Mouse (Mus musculus) layer of hippocampus, adult 8-10 months (tissue): ENCODE results near the gene Sf3a2. TPM values are rescaled to one million over a fixed set of nuclear protein-coding genes. Genes with fewer than 3 reads are reported as not detected.

Experiments
- DNase-seq, 2 experiments: peaks; one replicate each; pipeline ENCODE4 v3.0.0; 2022; ENCODE audit warnings: low spot score in 2 of 2
- microRNA-seq, 2 experiments: library from miRNA; unstranded; fragments of <30 nt; microRNA quantifications; one replicate each; pipeline ENCODE4 v1.2.0; 2022
- total RNA-seq, 4 experiments: library from RNA; stranded (reverse); gene quantifications; 2 replicates each; pipeline ENCODE4 v1.2.4; 2022

Sf3a2 gene
- total RNA-seq, 4 experiments from 2014 or later = 43.3 to 60.0 (median 50.2) TPM

- DNase-seq = no peak
Observed at GRCm38 (mm10) chr10:80845055-80845693, 47.2 kb downstream of the Sf3a2 start.

DNA sequence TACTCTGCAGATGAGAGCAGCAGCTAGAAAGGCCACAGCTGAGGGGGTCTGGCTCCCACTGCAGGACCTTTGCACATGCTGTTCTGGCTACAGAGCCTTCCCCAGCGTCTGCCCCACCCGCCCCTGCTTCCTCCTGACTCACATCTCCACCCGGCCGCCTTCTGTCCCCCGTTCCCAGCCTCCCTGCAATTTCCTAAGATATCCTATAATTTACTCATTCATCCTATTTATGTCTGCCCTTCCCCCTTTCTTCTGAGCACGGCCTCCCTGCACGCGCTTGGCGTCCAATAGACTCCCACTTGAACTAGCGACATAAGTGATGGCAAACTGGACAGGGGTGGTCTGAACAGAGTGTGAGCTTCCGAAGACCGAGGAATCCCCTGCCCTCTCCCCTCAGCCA, 47.7 kb downstream of the Sf3a2 start:
- DNase-seq = no peak

DNA sequence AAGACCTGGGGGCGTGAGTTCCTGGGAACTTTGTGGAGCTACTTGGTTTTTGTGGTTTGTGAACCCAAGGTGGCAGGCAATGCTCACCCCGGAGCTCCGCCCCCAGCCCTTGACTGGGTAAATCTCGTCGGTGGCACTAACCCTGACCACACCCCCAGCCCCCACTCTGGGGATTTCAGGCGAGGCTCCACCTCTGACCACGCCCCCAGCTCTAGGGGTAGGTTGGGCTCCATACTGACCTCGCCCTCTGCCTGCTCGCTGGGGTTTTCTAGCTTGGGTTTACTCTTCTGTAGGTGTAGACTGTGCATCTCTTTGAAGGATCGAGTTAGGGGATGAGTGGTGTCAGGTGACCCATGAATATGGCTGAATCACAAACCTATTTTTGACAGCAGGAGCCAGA, 50.6 kb downstream of the Sf3a2 start:
- no peak for DNase-seq

Small RNAs within 50 kb of the gene (microRNA-seq; reads per million reads assigned to microRNA genes)
- gene Mir1982 = 2.6 to 4.5 reads per million in 2 experiments

Other genes starting within 250 kb of the Sf3a2 start
- gene Rexo1, start 236.6 kb upstream of the Sf3a2 start, total RNA-seq = 10 to 100 TPM; 45.3 to 53.2 (median 49.5) TPM
- 10 to 100 TPM; 47.5 to 51.9 (median 49.3) TPM for gene Klf16, start 220.9 kb upstream of the Sf3a2 start, total RNA-seq
- gene Abhd17a, start 207.9 kb upstream of the Sf3a2 start, total RNA-seq = 100 to 1,000 TPM; 144 to 155 (median 147) TPM
- 10 to 100 TPM; 39.3 to 58.6 (median 42.8) TPM for gene Scamp4, start 195.3 kb upstream of the Sf3a2 start, total RNA-seq
- 1 to 10 TPM; 2.0 to 5.0 (median 3.0) TPM for gene Adat3, start 195.3 kb upstream of the Sf3a2 start, total RNA-seq
- gene Gm49322, start 192.2 kb upstream of the Sf3a2 start, total RNA-seq = 1 to 10 TPM; 3.0 to 5.4 (median 3.7) TPM
- gene Csnk1g2, start 175.4 kb upstream of the Sf3a2 start, total RNA-seq = 100 to 1,000 TPM; 190 to 230 (median 201) TPM
- 100 to 1,000 TPM in 2 of 4 experiments, 10 to 100 TPM in 2; 92.1 to 103 (median 97.9) TPM for gene Btbd2, start 141.1 kb upstream of the Sf3a2 start, total RNA-seq
- gene Mknk2, start 120.1 kb upstream of the Sf3a2 start, total RNA-seq = 10 to 100 TPM; 41.9 to 50.0 (median 45.1) TPM
- gene Mob3a, start 96.2 kb upstream of the Sf3a2 start, total RNA-seq = 10 to 100 TPM; 13.8 to 18.0 (median 15.0) TPM
- gene Izumo4, start 96.0 kb upstream of the Sf3a2 start, total RNA-seq = 10 to 100 TPM; 56.6 to 73.2 (median 69.8) TPM
- gene Ap3d1, start 55.9 kb upstream of the Sf3a2 start, total RNA-seq = 100 to 1,000 TPM; 136 to 163 (median 147) TPM
- 10 to 100 TPM; 43.7 to 56.4 (median 51.3) TPM for gene Dot1l, start 43.0 kb upstream of the Sf3a2 start, total RNA-seq
- 10 to 100 TPM; 61.4 to 75.8 (median 70.7) TPM for gene Plekhj1, start 428 bp downstream of the Sf3a2 start, total RNA-seq
- gene Amh, start 7.0 kb downstream of the Sf3a2 start, total RNA-seq = 1 to 10 TPM; 2.4 to 4.0 (median 3.0) TPM
- 1 to 10 TPM in 3 of 4 experiments, under 1 TPM in 1; 0.91 to 4.7 (median 2.7) TPM for gene Jsrp1, start 15.3 kb downstream of the Sf3a2 start, total RNA-seq
- gene Oaz1, start 28.5 kb downstream of the Sf3a2 start, total RNA-seq = 100 to 1,000 TPM; 475 to 520 (median 506) TPM
- gene Lingo3, start 45.8 kb downstream of the Sf3a2 start, total RNA-seq = 10 to 100 TPM; 33.4 to 44.0 (median 40.3) TPM
- gene Lsm7, start 57.0 kb downstream of the Sf3a2 start, total RNA-seq = 10 to 100 TPM; 42.1 to 61.3 (median 57.5) TPM
- 10 to 100 TPM; 53.9 to 68.2 (median 59.3) TPM for gene Sppl2b, start 57.1 kb downstream of the Sf3a2 start, total RNA-seq
- under 1 TPM; 0.35 to 0.66 (median 0.46) TPM for gene Tmprss9, start 73.7 kb downstream of the Sf3a2 start, total RNA-seq
- 100 to 1,000 TPM; 112 to 139 (median 124) TPM for gene Timm13, start 102.8 kb downstream of the Sf3a2 start, total RNA-seq
- gene Lmnb2, start 120.0 kb downstream of the Sf3a2 start, total RNA-seq = 10 to 100 TPM; 17.2 to 22.9 (median 19.9) TPM
- gene Gadd45b, start 131.9 kb downstream of the Sf3a2 start, total RNA-seq = 10 to 100 TPM; 17.4 to 22.9 (median 20.2) TPM
- 100 to 1,000 TPM; 130 to 139 (median 135) TPM for gene Gng7, start 216.7 kb downstream of the Sf3a2 start, total RNA-seq
- 10 to 100 TPM; 88.3 to 96.9 (median 90.2) TPM for gene Diras1, start 227.5 kb downstream of the Sf3a2 start, total RNA-seq
- 10 to 100 TPM; 55.5 to 60.8 (median 60.0) TPM for gene Slc39a3, start 239.2 kb downstream of the Sf3a2 start, total RNA-seq